Mouse (Mus musculus): ENCODE results near the gene Large1. TPM values are rescaled to one million over a fixed set of nuclear protein-coding genes. Genes with fewer than 3 reads are reported as not detected.

The Large1 gene
- polyA plus RNA-seq, 1 experiment from 2014 or later: 6.6 TPM

Small RNA genes lying within 50 kb of the gene (microRNA-seq; reads per million reads assigned to microRNA genes)
- gene Mir28b: not detected

Data from limb, embryonic 11.5 days (tissue).